Mouse (Mus musculus) heart, postnatal 4 days (tissue): Measurements from ENCODE around the gene Wdr20. TPM values are rescaled to one million over a fixed set of nuclear protein-coding genes. Genes with fewer than 3 reads are reported as not detected.
A peak's percentile ranks its signal among the peaks of the same experiment; 100 is the strongest.

Experiments
- DNase-seq: peaks from one replicate; pipeline ENCODE4 v3.0.0; 2021
- total RNA-seq, 2 experiments: library from RNA; stranded (reverse); gene quantifications; 2 replicates each; pipeline ENCODE4 v1.2.3; 2021

Gene Wdr20
- total RNA-seq, 2 experiments from 2014 or later = 33.7 to 35.2 TPM

- no peak for DNase-seq
These were observed 84.0 kb downstream of the Wdr20 start for GRCm38 (mm10) chr12:110821787-110822186.

- no peak for DNase-seq
These were observed 84.6 kb downstream of the Wdr20 start for GRCm38 (mm10) chr12:110822366-110822765.

GRCm38 (mm10) chr12:110828908-110829307 lies 91.2 kb downstream of the Wdr20 start:
- no peak for DNase-seq

GRCm38 (mm10) chr12:110830293-110831024 lies 92.7 kb downstream of the Wdr20 start:
- DNase-seq = no peak

- no peak for DNase-seq
These were observed 97.4 kb downstream of the Wdr20 start for GRCm38 (mm10) chr12:110835182-110835581.

GRCm38 (mm10) chr12:110836729-110837128 lies 99.0 kb downstream of the Wdr20 start:
- DNase-seq = no peak

GRCm38 (mm10) chr12:110837192-110837841 lies 99.6 kb downstream of the Wdr20 start:
- DNase-seq = no peak

GRCm38 (mm10) chr12:110837850-110838249 lies 100.1 kb downstream of the Wdr20 start:
- no peak for DNase-seq

- DNase-seq = peak; percentile 98
These were observed 102.8 kb downstream of the Wdr20 start, which contains the start of gene Mok for GRCm38 (mm10) chr12:110840348-110841198. Gene Mok (minus strand): TSS chr12:110840939.

GRCm38 (mm10) chr12:110841731-110842493 lies 104.2 kb downstream of the Wdr20 start:
- no peak for DNase-seq

GRCm38 (mm10) chr12:110843194-110844048 lies 105.7 kb downstream of the Wdr20 start:
- DNase-seq = peak; percentile 90

- DNase-seq = peak; percentile 45
These were observed 106.7 kb downstream of the Wdr20 start for GRCm38 (mm10) chr12:110844227-110845130.

- DNase-seq = peak; percentile 95
These were observed 107.6 kb downstream of the Wdr20 start for GRCm38 (mm10) chr12:110845131-110845880.

- DNase-seq = no peak
These were observed 108.5 kb downstream of the Wdr20 start for GRCm38 (mm10) chr12:110846191-110846765.

GRCm38 (mm10) chr12:110850010-110850928 lies 112.5 kb downstream of the Wdr20 start, which contains the start of gene Zfp839:
Gene Zfp839 (plus strand): TSS chr12:110850253.
- DNase-seq = peak; percentile 88

- DNase-seq = no peak
These were observed 113.1 kb downstream of the Wdr20 start for GRCm38 (mm10) chr12:110850929-110851256.

GRCm38 (mm10) chr12:110851414-110851813 lies 113.7 kb downstream of the Wdr20 start:
- no peak for DNase-seq

GRCm38 (mm10) chr12:110851923-110852322 lies 114.2 kb downstream of the Wdr20 start:
- DNase-seq = no peak
